Mouse (Mus musculus) neural tube, embryonic 12.5 days (tissue): ENCODE measurements at regions not wholly inside any gene's neighbourhood (a gene's known extent, or its start where the extent isn't known, plus 50 kb on each side); places are given as distances from the start of the nearest gene placed in this dataset.
"Not testable (repeated sequence)": the region's sequence is repeated elsewhere in the genome, so short reads cannot be mapped to it uniquely, and the experiment has no call there.

Source experiments
- ATAC-seq: fragments of 200-750 bp; cut with Nextera tagmentation; 2 replicates; pipeline ENCODE4 v1.8.0; 2017; ENCODE audit warnings: low read depth, mild to moderate bottlenecking, moderate TSS enrichment, moderate library complexity; ENCODE audit not compliant: low FRiP score
- H3K27ac ChIP-seq: fragments of 300-500 bp; sonication (generic); 2 replicates; pipeline ENCODE4 v1.5.1; 2016
- H3K27me3 ChIP-seq: fragments of 300-500 bp; sonication (generic); replicated peaks from 2 replicates; pipeline ENCODE4 v1.6.1; 2016; ENCODE audit warnings: mild to moderate bottlenecking
- H3K36me3 ChIP-seq: fragments of 300-500 bp; sonication (generic); 2 replicates; pipeline ENCODE4 v1.6.1; 2016; ENCODE audit warnings: mild to moderate bottlenecking
- H3K4me1 ChIP-seq: fragments of 300-500 bp; sonication (generic); 2 replicates; pipeline ENCODE4 v1.6.1; 2016
- H3K4me2 ChIP-seq: fragments of 300-500 bp; sonication (generic); replicated peaks from 2 replicates; pipeline ENCODE4 v1.6.1; 2016; ENCODE audit warnings: mild to moderate bottlenecking
- H3K4me3 ChIP-seq: fragments of 300-500 bp; sonication (generic); 2 replicates; pipeline ENCODE4 v1.5.1; 2016
- H3K9ac ChIP-seq: fragments of 300-500 bp; sonication (generic); 2 replicates; pipeline ENCODE4 v1.6.1; 2016; ENCODE audit warnings: mild to moderate bottlenecking
- H3K9me3 ChIP-seq: fragments of 300-500 bp; sonication (generic); 2 replicates; pipeline ENCODE4 v1.6.1; 2016; ENCODE audit warnings: mild to moderate bottlenecking
- WGBS: fragments of 180-500 bp; shearing (Covaris S2); methylation state at CpG from one replicate; pipeline ENCODE4 v1.1.7; 2016; 5-methylcytosine and 5-hydroxymethylcytosine counted together

DNA sequence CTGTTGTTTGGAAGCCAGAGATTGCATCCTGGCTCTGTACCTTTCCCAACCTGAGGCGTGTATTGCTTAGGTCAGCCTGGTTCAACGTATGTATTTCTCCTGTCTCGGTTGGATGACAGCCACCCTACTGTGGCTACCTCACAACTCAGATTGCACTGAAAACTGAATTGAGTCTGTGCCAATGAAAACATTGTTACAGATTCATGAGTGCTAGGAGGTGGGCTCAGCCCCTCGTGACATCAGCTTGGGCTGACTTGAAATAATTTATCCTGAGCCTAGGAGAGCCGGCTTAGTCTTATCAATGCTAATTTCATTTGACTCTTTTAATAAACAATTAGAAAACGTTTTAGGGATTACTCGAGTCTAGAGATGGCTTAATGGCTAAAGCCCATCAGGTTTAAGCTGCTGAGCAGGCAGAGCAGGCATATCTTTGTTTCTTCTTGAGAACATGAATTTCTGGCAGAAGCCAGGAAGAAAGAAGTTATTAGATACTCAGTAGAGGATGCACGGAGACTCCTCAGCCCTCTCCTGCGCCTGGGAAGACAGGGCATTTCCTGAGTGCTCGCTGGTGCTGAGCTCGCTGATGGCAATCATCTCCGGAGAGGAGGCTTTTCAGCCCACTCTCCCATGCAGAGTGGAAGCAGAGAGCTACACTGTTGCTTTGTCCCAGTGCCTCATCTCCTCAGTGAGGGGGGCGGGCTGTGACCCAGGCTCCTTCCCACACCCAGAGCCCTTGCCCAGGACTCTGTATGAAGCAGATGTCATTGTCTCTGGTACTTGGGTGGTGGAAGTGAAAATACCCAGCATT lies 120.9 kb upstream of the Trpc7 start:
- Histone ChIP-seq H3K9me3 (no peaks in the 10 kb centered on the region), H3K4me1 (peaks cover 4% of the 10 kb centered on the region; the same call in 1 of the 2 replicates), H3K36me3 (no peaks in the 10 kb centered on the region), H3K27ac (no peak overlapping the region), H3K27me3 (no peaks in the 10 kb centered on the region), H3K9ac (no peak overlapping the region), H3K4me2 (no peak overlapping the region), H3K4me3 (no peak overlapping the region)
- 63% methylated on average over 13 of the region's 13 CpGs for WGBS
- no peak for ATAC-seq

GRCm38 (mm10) chr13:57007236-57007635 lies 111.4 kb upstream of the Trpc7 start:
- H3K9ac ChIP-seq, H3K4me3 ChIP-seq, H3K27me3 ChIP-seq, H3K4me1 ChIP-seq, ATAC-seq, H3K4me2 ChIP-seq, H3K36me3 ChIP-seq, H3K9me3 ChIP-seq, H3K27ac ChIP-seq: not testable (repeated sequence)
- WGBS: 94% methylated on average over 8 of the region's 8 CpGs

GRCm38 (mm10) chr13:57003565-57004132 lies 107.9 kb upstream of the Trpc7 start:
- Histone ChIP-seq H3K9me3 (no peaks in the 10 kb centered on the region), H3K27me3 (no peaks in the 10 kb centered on the region), H3K4me1 (peaks cover 4% of the 10 kb centered on the region; the same call in 1 of the 2 replicates), H3K36me3 (no peaks in the 10 kb centered on the region), H3K27ac (no peak overlapping the region), H3K4me2 (no peak overlapping the region), H3K4me3 (no peak overlapping the region), H3K9ac (no peak overlapping the region)
- ATAC-seq: no peak
- 18% methylated on average over 8 of the region's 8 CpGs for WGBS

GRCm38 (mm10) chr13:56992022-56992421 lies 96.2 kb upstream of the Trpc7 start:
- H3K4me1 ChIP-seq: no peaks in the 10 kb centered on the region
- H3K4me2 ChIP-seq: no peak overlapping the region
- H3K9me3 ChIP-seq: 0 out of 2 replicates have a peak, but pooled peaks cover 4% of the 10 kb centered on the region
- H3K27ac ChIP-seq: no peak overlapping the region
- ATAC-seq: no peak
- H3K27me3 ChIP-seq: no peaks in the 10 kb centered on the region
- H3K36me3 ChIP-seq: no peaks in the 10 kb centered on the region
- H3K9ac ChIP-seq: no peak overlapping the region
- H3K4me3 ChIP-seq: no peak overlapping the region

GRCm38 (mm10) chr13:56974063-56974462 lies 78.3 kb upstream of the Trpc7 start:
- Histone ChIP-seq H3K27ac (no peak overlapping the region), H3K4me1 (no peaks in the 10 kb centered on the region), H3K4me3 (no peak overlapping the region), H3K4me2 (no peak overlapping the region), H3K36me3 (no peaks in the 10 kb centered on the region), H3K9ac (no peak overlapping the region), H3K27me3 (no peaks in the 10 kb centered on the region), H3K9me3 (0 out of 2 replicates have a peak, but pooled peaks cover 12% of the 10 kb centered on the region)
- WGBS: 81% methylated on average over 3 of the region's 3 CpGs
- no peak for ATAC-seq

GRCm38 (mm10) chr13:56955358-56955757 lies 59.6 kb upstream of the Trpc7 start:
- Histone ChIP-seq H3K27me3 (no peaks in the 10 kb centered on the region), H3K4me1 (no peaks in the 10 kb centered on the region), H3K36me3 (no peaks in the 10 kb centered on the region), H3K4me3 (no peak overlapping the region), H3K4me2 (no peak overlapping the region), H3K27ac (no peak overlapping the region), H3K9me3 (no peaks in the 10 kb centered on the region), H3K9ac (no peak overlapping the region)
- ATAC-seq: no peak
- WGBS: 40% methylated on average over 5 of the region's 5 CpGs

GRCm38 (mm10) chr13:56948086-56948485 lies 52.3 kb upstream of the Trpc7 start:
- WGBS: 75% methylated on average over 6 of the region's 6 CpGs
- Histone ChIP-seq H3K27ac (no peak overlapping the region), H3K36me3 (no peaks in the 10 kb centered on the region), H3K4me3 (no peak overlapping the region), H3K4me1 (no peaks in the 10 kb centered on the region), H3K9ac (no peak overlapping the region), H3K9me3 (no peaks in the 10 kb centered on the region), H3K4me2 (no peak overlapping the region), H3K27me3 (no peaks in the 10 kb centered on the region)
- ATAC-seq: no peak

DNA sequence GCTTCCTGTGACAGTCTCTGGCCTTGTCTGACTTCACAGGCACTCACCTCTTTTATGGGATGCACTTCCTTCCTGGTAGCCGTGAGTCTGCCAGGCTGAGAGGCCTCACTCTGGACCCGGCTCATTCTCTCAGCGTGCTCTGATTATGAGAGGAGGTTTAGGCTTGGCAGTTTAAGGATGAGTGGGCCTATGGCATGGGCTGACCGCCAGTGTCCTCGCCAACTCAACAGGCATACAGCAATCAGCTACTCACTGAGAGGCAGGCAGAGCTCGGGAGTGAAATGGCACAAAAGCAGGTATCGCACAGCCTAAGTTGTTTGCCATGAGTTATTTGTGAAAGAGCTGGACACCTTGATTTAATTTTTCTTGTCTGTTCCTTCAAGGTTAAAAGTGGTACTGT lies 51.5 kb upstream of the Trpc7 start:
- no peak for ATAC-seq
- Histone ChIP-seq H3K4me2 (no peak overlapping the region), H3K36me3 (no peaks in the 10 kb centered on the region), H3K27ac (no peak overlapping the region), H3K4me1 (no peaks in the 10 kb centered on the region), H3K9me3 (no peaks in the 10 kb centered on the region), H3K4me3 (no peak overlapping the region), H3K9ac (no peak overlapping the region), H3K27me3 (no peaks in the 10 kb centered on the region)
- 79% methylated on average over 7 of the region's 7 CpGs for WGBS
